Mouse (Mus musculus): Measurements from ENCODE around the gene Mnat1.

Mnat1 gene

GRCm38 (mm10) chr12:73317706-73318686 is 194.5 kb downstream of the Mnat1 start:
- no peak for DNase-seq (ENCODE audit: low read depth)

Data from c-Kit-positive CD71-negative TER-119-negative erythroid progenitor cells, embryonic 14.5 days (primary cell).